Mouse (Mus musculus) T-cell, adult 2 months (primary cell): ENCODE results near the gene Bsx.

Experiments used
- DNase-seq: peaks from one replicate; pipeline ENCODE4 v3.0.0; 2022; ENCODE audit warnings: low spot score

Bsx gene

DNA sequence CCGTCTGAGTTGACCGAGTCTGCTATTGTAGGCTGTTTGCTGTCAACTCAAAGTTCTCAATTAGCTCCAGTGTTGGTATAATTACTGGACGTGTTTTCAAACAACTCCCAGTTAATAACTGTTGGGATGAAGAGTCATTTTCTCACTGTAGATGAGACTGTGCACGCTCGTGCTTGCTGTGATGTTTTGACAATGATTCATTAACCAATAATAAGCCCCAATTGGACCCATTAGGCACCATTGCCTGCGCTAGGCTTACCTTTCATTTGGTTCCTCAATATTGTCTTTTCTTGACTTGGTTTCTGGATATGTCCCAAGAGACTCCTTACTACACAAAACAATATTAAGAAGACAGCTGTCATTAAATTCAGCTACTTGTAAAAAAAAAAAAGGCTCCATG lies 18.5 kb downstream of the Bsx start:
- no peak for DNase-seq

GRCm38 (mm10) chr9:40907413-40907812 lies 33.5 kb downstream of the Bsx start:
- DNase-seq = no peak

DNA sequence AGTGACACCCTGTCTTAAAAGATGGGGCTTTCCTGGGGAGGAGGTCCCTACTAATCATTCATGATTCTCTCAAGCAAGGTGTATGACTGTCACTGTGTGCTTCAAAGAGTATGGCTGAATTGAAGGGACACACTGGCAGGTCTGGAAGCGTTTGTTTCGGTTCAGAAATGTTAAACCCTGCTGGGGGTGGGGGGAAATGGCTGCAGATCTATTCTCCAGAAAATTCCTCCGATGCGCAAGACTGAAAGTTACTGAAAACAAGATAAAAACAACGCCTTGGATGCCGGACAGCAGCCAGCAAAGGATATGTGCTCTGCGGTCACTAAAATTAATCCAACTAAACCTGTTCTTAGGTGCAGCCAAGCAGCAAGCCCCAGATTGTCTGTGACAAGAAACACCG lies 34.5 kb downstream of the Bsx start:
- DNase-seq = no peak

DNA sequence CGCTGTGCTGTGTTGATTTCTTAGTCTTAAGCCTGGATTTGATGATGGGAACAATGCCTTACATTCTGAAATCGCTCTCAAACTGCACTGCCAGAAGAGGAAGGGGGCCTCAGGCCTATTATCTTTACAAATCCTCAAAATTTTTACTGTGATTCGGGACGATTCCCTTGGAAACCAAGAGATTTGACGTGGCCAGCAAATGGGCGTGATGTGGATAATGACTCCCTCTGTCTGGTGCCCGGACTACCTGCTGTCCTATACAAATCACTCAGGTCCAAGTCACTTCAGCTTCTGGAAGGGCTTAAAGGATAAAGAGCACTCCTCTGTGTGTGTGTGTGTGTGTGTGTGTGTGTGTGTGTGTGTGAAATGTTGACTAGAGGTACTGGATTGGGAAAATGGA lies 35.0 kb downstream of the Bsx start:
- no peak for DNase-seq

DNA sequence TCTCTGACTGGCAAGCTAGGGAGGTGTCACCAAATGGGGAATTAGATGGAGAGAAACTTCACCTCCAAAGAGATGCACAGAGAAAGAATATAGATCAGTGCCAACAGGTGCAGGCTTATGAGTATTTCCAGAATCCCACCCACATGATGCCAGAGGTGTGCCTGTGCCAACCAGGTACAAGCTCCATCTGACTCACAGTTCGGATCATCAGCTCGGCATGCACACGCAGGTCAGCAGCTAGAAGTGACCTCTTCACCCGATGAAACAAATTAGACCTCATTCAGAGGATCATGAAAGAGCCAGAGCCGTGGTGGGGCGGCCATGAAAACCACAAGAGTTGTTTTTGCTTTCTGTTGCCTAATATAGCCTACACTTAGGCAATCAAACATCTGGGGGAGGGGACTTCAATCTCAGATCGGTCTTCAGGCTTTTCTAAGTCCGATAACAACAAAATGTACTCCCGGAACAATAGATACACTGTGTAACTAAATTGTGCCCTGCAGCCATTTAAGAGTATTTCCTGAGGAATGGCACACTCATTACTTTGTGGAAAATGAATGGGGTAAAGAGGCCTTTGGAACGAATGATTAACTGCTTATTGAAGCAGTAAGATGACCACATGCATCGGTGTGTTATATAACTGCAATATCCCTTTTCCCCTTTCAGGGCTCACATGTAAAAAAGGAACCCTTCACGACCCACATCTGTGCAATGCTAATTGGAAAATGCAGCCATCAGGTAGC lies 44.1 kb downstream of the Bsx start:
- no peak for DNase-seq

GRCm38 (mm10) chr9:40927351-40927980 lies 53.5 kb downstream of the Bsx start:
- no peak for DNase-seq
